Mouse (Mus musculus): ENCODE data around the gene Lrmda. TPM values are rescaled to one million over a fixed set of nuclear protein-coding genes. Genes with fewer than 3 reads are reported as not detected.

The Lrmda gene
- total and polyA plus RNA-seq, 3 experiments: 5.1 to 5.9 TPM; not detected in 1

- Histone ChIP-seq H3K4me1 (ENCODE audit: control insufficient read depth in 1 of 2, insufficient read depth in 2 of 2, low read length in 2 of 2) (no peaks in the 10 kb centered on the region), H3K9ac (ENCODE audit: control insufficient read depth, low read depth, low read length, poor library complexity, severe bottlenecking) (no peak overlapping the region), H3K36me3 (ENCODE audit: control insufficient read depth in 1 of 2, insufficient read depth in 2 of 2, low read length in 2 of 2) (no peaks in the 10 kb centered on the region), H3K27ac (ENCODE audit: control insufficient read depth, low read depth, low read length) (no peak overlapping the region), H3K9me3 (replicated peaks; ENCODE audit: insufficient read depth, low read length) (no peaks in the 10 kb centered on the region), H3K4me3 (ENCODE audit: control insufficient read depth in 1 of 2, insufficient read depth in 1 of 2, low read depth in 2 of 2, low read length in 2 of 2) (no peak overlapping the region), H3K27me3 (ENCODE audit: control insufficient read depth in 1 of 2, insufficient read depth in 2 of 2, low read length in 2 of 2) (no peaks in the 10 kb centered on the region), H3K79me2 (ENCODE audit: control insufficient read depth, insufficient read depth, low read length, poor library complexity) (no peaks in the 10 kb centered on the region)
- TF ChIP-seq SMC3 (IDR thresholded peaks at IDR 0.05; ENCODE audit: low read depth, low read length) (no peak), ZKSCAN1 (IDR thresholded peaks at IDR 0.05; ENCODE audit: low read depth, low read length) (no peak), ELF1 (IDR thresholded peaks at IDR 0.05; ENCODE audit: low read depth, low read length) (no peak), ETS1 (IDR thresholded peaks at IDR 0.05; ENCODE audit: low read depth, low read length) (no peak), NELFE (IDR thresholded peaks at IDR 0.05; ENCODE audit: low read depth, low read length) (no peak), UBTF (IDR thresholded peaks at IDR 0.05; ENCODE audit: borderline replicate concordance, insufficient read depth, low read depth, low read length) (no peak), CHD1 (IDR thresholded peaks at IDR 0.05; ENCODE audit: low read depth, low read length) (no peak), RCOR1 (IDR thresholded peaks at IDR 0.05; ENCODE audit: low read depth, low read length) (no peak), TCF12 (IDR thresholded peaks at IDR 0.05; ENCODE audit: low read depth, low read length) (no peak), MAFK (IDR thresholded peaks at IDR 0.05; ENCODE audit: borderline replicate concordance, low read depth, low read length) (no peak), NRF1 (IDR thresholded peaks at IDR 0.05; ENCODE audit: insufficient read depth, low read depth, low read length, poor library complexity, severe bottlenecking) (no peak), RAD21 (IDR thresholded peaks at IDR 0.05; ENCODE audit: low read depth, low read length) (no peak), ZNF384 (IDR thresholded peaks at IDR 0.05; ENCODE audit: low read depth, low read length) (no peak), POLR2AphosphoS2 (IDR thresholded peaks at IDR 0.05; ENCODE audit: low read length) (no peak)
- DNase-seq (ENCODE audit: low read depth, low spot score): no peak
These were observed 141.9 kb downstream of the Lrmda start for GRCm38 (mm10) chr14:22161416-22161815.

GRCm38 (mm10) chr14:22167285-22167684 lies 147.8 kb downstream of the Lrmda start:
- Histone ChIP-seq H3K9me3 (replicated peaks; ENCODE audit: insufficient read depth, low read length) (no peaks in the 10 kb centered on the region), H3K36me3 (ENCODE audit: control insufficient read depth in 1 of 2, insufficient read depth in 2 of 2, low read length in 2 of 2) (no peaks in the 10 kb centered on the region), H3K27ac (ENCODE audit: control insufficient read depth, low read depth, low read length) (no peak overlapping the region), H3K4me3 (ENCODE audit: control insufficient read depth in 1 of 2, insufficient read depth in 1 of 2, low read depth in 2 of 2, low read length in 2 of 2) (no peak overlapping the region), H3K79me2 (ENCODE audit: control insufficient read depth, insufficient read depth, low read length, poor library complexity) (no peaks in the 10 kb centered on the region), H3K27me3 (ENCODE audit: control insufficient read depth in 1 of 2, insufficient read depth in 2 of 2, low read length in 2 of 2) (no peaks in the 10 kb centered on the region), H3K4me1 (ENCODE audit: control insufficient read depth in 1 of 2, insufficient read depth in 2 of 2, low read length in 2 of 2) (no peaks in the 10 kb centered on the region), H3K9ac (ENCODE audit: control insufficient read depth, low read depth, low read length, poor library complexity, severe bottlenecking) (no peak overlapping the region)
- DNase-seq (ENCODE audit: low read depth, low spot score): no peak
- no peak for TF ChIP-seq CTCF (IDR thresholded peaks at IDR 0.05 in 2 of 3, conservative IDR thresholded peaks at IDR 0.05 in 1 of 3; ENCODE audit: control insufficient read depth in 1 of 3, insufficient read depth in 1 of 3, low read depth in 2 of 3, low read length in 3 of 3, poor library complexity in 1 of 3, severe bottlenecking in 1 of 3)
- no peak for TF ChIP-seq POLR2AphosphoS2 (IDR thresholded peaks at IDR 0.05; ENCODE audit: low read length)
- TF ChIP-seq NRF1 (IDR thresholded peaks at IDR 0.05; ENCODE audit: insufficient read depth, low read depth, low read length, poor library complexity, severe bottlenecking): no peak
- no peak for TF ChIP-seq MAZ (IDR thresholded peaks at IDR 0.05; ENCODE audit: low read depth, low read length)
- TF ChIP-seq MXI1 (IDR thresholded peaks at IDR 0.05; ENCODE audit: low read depth, low read length): no peak
- no peak for TF ChIP-seq MAFK (IDR thresholded peaks at IDR 0.05; ENCODE audit: borderline replicate concordance, low read depth, low read length)
- no peak for TF ChIP-seq EP300 (IDR thresholded peaks at IDR 0.05; ENCODE audit: low read depth in 1 of 2, low read length in 2 of 2)
